Mouse (Mus musculus) left cerebral cortex, postnatal 36 days (tissue): ENCODE results near the gene Zfp874a. TPM values are rescaled to one million over a fixed set of nuclear protein-coding genes. Genes with fewer than 3 reads are reported as not detected.
"Not testable (repeated sequence)": the region's sequence is repeated elsewhere in the genome, so short reads cannot be mapped to it uniquely, and the experiment has no call there.

Experiments used
- DNase-seq, 2 experiments: peaks; one replicate each; pipeline ENCODE4 v3.0.0; 2021 to 2022; ENCODE audit warnings: low spot score in 2 of 2, mixed read lengths in 1 of 2
- intact Hi-C: fragments of 180-260 bp; cut with DNase I; formaldehyde crosslinking; loops from one replicate; pipeline ENCODE4 v1.15.1; 2025
- total RNA-seq, 2 experiments: library from RNA; stranded (reverse); gene quantifications; 2 replicates each; pipeline ENCODE4 v1.2.3; 2021

Gene Zfp874a
- total RNA-seq, 2 experiments from 2014 or later: 12.6 TPM

DNA sequence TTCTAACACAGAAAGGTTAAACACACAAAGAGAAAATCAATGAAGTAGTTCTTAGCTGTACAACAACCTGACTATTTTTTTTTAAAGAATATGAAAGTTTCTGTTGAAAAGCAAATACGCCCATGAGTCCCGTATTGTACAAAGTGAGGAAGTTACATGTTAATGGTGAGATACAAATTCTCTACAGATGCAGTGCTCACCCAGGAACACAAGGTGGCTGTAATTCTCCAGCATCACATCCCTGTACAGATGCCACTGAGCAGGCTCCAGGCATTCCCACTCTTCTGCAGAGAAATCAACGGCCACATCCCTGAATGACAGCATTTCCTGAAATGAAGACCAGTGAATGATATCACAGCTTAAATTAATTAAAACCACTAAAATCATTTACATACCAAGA is 37.8 kb downstream of the Zfp874a start:
- intact Hi-C loops, DNase-seq: not testable (repeated sequence)

- intact Hi-C loops: not testable (repeated sequence)
- DNase-seq: peak; percentile 69 to 75
Measured at GRCm38 (mm10) chr13:67399183-67399903, 52.1 kb downstream of the Zfp874a start, which contains the start of gene Zfp429. TSS of gene Zfp429 (minus strand) at chr13:67399819.

DNA sequence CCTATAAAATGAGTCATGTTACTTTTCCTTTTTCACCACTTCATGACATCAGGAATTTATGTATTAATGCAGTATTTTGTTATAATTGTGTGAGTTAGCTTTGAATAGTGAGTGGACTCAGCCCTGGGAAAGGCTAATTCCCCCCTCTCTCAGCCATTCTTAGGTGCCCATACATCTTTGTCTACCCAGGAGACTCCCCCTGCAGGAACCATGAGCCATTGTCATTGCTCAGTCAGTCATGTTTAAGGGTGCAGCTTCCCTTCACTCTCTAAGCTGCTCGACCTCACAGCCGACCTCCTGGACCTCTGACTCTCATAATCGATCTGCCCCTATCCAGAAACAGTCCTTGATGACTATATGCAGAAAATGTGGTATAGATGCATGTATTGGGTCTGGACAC is 75.2 kb downstream of the Zfp874a start:
- intact Hi-C loops, DNase-seq: not testable (repeated sequence)

DNA sequence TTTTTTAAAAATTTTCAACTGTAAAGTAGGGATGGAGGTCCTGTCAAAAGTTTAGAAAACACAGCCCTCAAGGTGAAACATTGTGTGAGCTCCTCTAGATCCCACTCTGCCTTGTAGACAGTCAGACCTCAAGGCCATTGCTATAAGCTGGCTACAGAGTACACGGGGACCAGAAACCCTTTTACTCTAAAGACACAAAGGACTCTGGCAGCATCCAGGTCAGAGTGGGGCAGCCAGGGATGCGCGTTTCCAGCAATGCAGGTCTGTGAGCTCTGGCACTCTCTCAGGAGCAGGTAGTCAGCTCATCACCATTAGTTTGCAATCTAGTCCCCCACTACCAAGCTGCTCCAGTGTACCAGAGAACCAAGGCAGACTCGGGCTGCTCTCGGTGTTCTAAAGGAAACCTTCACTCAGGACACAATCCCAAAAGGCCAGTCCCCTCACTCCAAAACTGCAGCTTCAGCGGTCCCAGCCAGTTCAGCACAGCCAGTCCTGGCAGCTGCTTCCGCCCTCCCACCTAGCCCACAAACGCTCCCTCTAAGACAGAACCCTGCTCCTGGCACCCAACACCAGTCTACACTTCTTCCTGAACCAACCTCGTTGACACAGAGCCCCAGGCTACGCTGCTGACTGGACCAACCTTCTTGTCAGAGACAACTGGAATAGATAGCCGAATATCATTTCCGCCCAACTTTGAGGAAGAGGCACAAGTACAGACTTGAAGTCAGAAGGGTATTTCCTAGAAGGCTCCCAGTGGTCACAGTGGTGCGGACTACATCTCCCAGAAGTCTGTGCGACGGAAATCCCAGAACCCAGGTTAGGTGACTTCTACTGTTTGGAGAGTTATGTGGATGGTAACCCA is 76.1 kb downstream of the Zfp874a start, which contains the start of the genes Gm28041 and Zfp456:
Gene Gm28041, minus strand, starts transcription at position 684 of the 862 bp plus-strand sequence.
Gene Zfp456, minus strand, starts transcription at position 761 of the 862 bp plus-strand sequence.
- intact Hi-C loops: not testable (repeated sequence)
- peak; percentile 52 to 56 for DNase-seq

Other genes starting within 250 kb of the Zfp874a start
- 10 to 100 TPM; 17.7 to 21.5 TPM for gene Zfp458, start 173.2 kb downstream of the Zfp874a start, total RNA-seq
- 1 to 10 TPM; 3.0 to 5.5 TPM for gene Zfp457, start 145.1 kb downstream of the Zfp874a start, total RNA-seq
- gene Zfp595, start 119.1 kb downstream of the Zfp874a start, total RNA-seq: 1 to 10 TPM; 2.0 to 3.8 TPM
- gene Gm28044, start 91.1 kb downstream of the Zfp874a start, total RNA-seq: not detected
- under 1 TPM; 0.91 to 1.00 TPM for gene Zfp953, start 91.0 kb downstream of the Zfp874a start, total RNA-seq
- gene Gm28041, start 75.9 kb downstream of the Zfp874a start, total RNA-seq: under 1 TPM in 1 of 2 experiments, not detected in 1; 0.52 TPM
- gene Zfp456, start 75.8 kb downstream of the Zfp874a start, total RNA-seq: 1 to 10 TPM in 1 of 2 experiments, under 1 TPM in 1; 0.86 to 1.2 TPM
- 1 to 10 TPM; 3.2 to 3.7 TPM for gene Zfp429, start 51.8 kb downstream of the Zfp874a start, total RNA-seq
- gene Zfp459, start 30.2 kb downstream of the Zfp874a start, total RNA-seq: 1 to 10 TPM; 6.0 to 6.5 TPM
- gene Zfp874b, start 32.6 kb upstream of the Zfp874a start, total RNA-seq: 10 to 100 TPM; 15.5 to 17.5 TPM
- 1 to 10 TPM; 7.2 to 7.7 TPM for gene Zfp58, start 48.9 kb upstream of the Zfp874a start, total RNA-seq
- 1 to 10 TPM in 1 of 2 experiments, not detected in 1; 1.8 TPM for gene Gm26965, start 74.5 kb upstream of the Zfp874a start, total RNA-seq
- gene Zfp87, start 74.6 kb upstream of the Zfp874a start, total RNA-seq: 10 to 100 TPM; 21.8 to 22.2 TPM
- gene Zfp748, start 102.2 kb upstream of the Zfp874a start, total RNA-seq: 10 to 100 TPM in 1 of 2 experiments, 1 to 10 TPM in 1; 8.8 to 10.6 TPM
- gene Zfp729b, start 158.1 kb upstream of the Zfp874a start, total RNA-seq: 1 to 10 TPM; 7.6 to 9.7 TPM
- gene Gm49345, start 186.1 kb upstream of the Zfp874a start, total RNA-seq: 1 to 10 TPM in 1 of 2 experiments, under 1 TPM in 1; 0.82 to 2.1 TPM
- gene Zfp729a, start 186.2 kb upstream of the Zfp874a start, total RNA-seq: 1 to 10 TPM; 7.5 to 10.0 TPM
- 10 to 100 TPM; 22.0 to 28.2 TPM for gene Zfp738, start 235.4 kb upstream of the Zfp874a start, total RNA-seq